Mouse (Mus musculus): ENCODE results near the gene Tnnt2.

Tnnt2 gene

DNA sequence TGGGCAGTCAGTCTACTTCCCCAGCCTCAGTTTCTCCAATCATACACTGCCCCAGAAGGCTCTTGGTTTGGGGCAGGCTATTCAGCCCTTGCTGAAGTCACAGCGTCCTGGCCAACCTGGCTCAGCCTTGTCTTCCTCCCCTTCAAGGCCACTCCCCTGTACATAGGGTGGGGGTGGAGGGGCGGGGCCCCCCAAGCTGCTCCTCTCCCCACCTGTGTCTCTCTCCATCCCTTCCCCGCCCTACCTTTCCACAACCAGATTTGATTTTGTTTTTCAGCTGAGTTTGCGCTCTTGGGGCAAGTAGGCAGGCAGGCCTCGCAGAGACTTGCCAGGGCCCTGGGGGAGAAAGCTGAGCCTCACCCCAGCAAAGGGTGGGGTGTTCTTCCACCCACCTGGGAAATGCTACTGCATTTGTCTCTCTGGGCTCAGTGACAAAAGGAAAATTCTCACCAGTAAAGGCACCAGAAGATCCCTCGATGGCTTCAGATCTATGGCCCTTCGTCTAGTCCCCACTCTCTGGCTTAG, 63.9 kb downstream of the Tnnt2 start:
- DNase-seq (ENCODE audit: low spot score in 2 of 2) = no peak

Measured in spleen, postnatal 10 days (tissue).